Mouse (Mus musculus) E14TG2a.4 (cell line): ENCODE results near the gene Hccs.

Source experiments
- CTCF ChIP-seq: conservative IDR thresholded peaks from 2 replicates; pipeline ENCODE4 v1.5.1; 2014; ENCODE audit warnings: low read length
- NANOG ChIP-seq: IDR thresholded peaks from 2 replicates; pipeline ENCODE4 v1.6.1; 2014; ENCODE audit warnings: borderline replicate concordance, low read length, mixed read lengths

GRCm38 (mm10) chrX:169337559-169337958 lies 17.4 kb upstream of the Hccs start:
- TF ChIP-seq CTCF: no peak
- TF ChIP-seq NANOG: no peak
